In the genomic region with DNA sequence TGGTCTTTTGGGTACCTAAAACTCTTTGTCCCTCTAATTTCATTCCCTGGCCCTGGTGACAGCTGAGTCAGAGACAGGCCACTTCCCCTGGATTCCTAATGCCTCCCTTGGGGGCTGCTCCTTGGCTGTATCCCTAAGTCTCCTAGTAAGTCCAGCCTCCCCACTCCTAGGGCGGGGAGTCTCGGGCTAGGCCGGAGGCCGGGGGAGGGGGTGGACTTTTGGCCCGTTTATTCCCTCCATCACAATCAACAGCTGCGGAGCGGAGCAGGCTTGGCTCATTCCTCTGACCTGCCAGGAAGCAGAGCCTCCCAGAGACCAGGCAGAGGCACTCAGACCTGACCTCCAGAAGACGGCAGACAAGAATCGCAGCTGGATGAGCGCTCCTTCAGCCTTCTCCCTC, we compare ENCODE assay signal across 10 mouse cellular contexts. TPM values are rescaled to one million over a fixed set of nuclear protein-coding genes. Genes with fewer than 3 reads are reported as not detected.
DNase-seq lines count a peak whose midpoint lies in the region; ATAC-seq lines count a peak whose summit lies in the region.
"Had no signal": no experiment of that assay in that cellular context is flagged by ENCODE, and none has a peak within 500 bp of the region (broad histone marks: within the 10 kb centered on the region; RNA-seq: fewer than 3 reads in every experiment).

No protein-coding gene starts in this region.

- H3K4me3 ChIP-seq in heart, embryonic 13.5 days, result no peak overlapping the region
- H3K4me3 ChIP-seq in stomach, embryonic 16.5 days (replicated peaks; ENCODE audit: low read length), result no peak overlapping the region
- H3K4me3 ChIP-seq in hindbrain, embryonic 11.5 days (ENCODE audit: low read depth, low read length), result no peak overlapping the region

- peak overlapping the region; percentile 84 for H3K27ac ChIP-seq in heart, embryonic 13.5 days (replicated peaks)
- peak overlapping the region; percentile 89 for H3K27ac ChIP-seq in stomach, embryonic 16.5 days (ENCODE audit: low read length)
- no peak overlapping the region for H3K27ac ChIP-seq in hindbrain, embryonic 11.5 days (ENCODE audit: low read depth, low read length)
- H3K27ac ChIP-seq: macrophage had no signal

- no peaks in the 10 kb centered on the region for H3K9me3 ChIP-seq in heart, embryonic 13.5 days
- no peaks in the 10 kb centered on the region for H3K9me3 ChIP-seq in stomach, embryonic 16.5 days (replicated peaks; ENCODE audit: control insufficient read depth, low read length)
- no peaks in the 10 kb centered on the region for H3K9me3 ChIP-seq in hindbrain, embryonic 11.5 days (ENCODE audit: control insufficient read depth, low read length)

- peak overlapping the region; percentile 13; the same call in 1 of the 2 replicates for H3K4me2 ChIP-seq in heart, embryonic 13.5 days
- no peak overlapping the region for H3K4me2 ChIP-seq in stomach, embryonic 16.5 days (ENCODE audit: low read depth, low read length)
- no peak overlapping the region for H3K4me2 ChIP-seq in hindbrain, embryonic 11.5 days (replicated peaks; ENCODE audit: low read depth, low read length)

- WGBS in heart, embryonic 13.5 days, result 51% methylated on average over 10 of the region's 10 CpGs
- WGBS in stomach, embryonic 16.5 days, result 40% methylated on average over 10 of the region's 10 CpGs
- 76% methylated on average over 10 of the region's 10 CpGs for WGBS in hindbrain, embryonic 11.5 days

- peaks cover 37% of the 10 kb centered on the region for H3K36me3 ChIP-seq in heart, embryonic 13.5 days
- no peaks in the 10 kb centered on the region for H3K36me3 ChIP-seq in stomach, embryonic 16.5 days (ENCODE audit: control insufficient read depth, insufficient read depth, low read length)
- H3K36me3 ChIP-seq in hindbrain, embryonic 11.5 days (ENCODE audit: control insufficient read depth, insufficient read depth, low read length), result peaks cover 5% of the 10 kb centered on the region; the same call in 1 of the 2 replicates

- no peak overlapping the region for H3K9ac ChIP-seq in heart, embryonic 13.5 days
- H3K9ac ChIP-seq in stomach, embryonic 16.5 days (ENCODE audit: low read length), result 0 out of 2 replicates have a peak overlapping the region, but pooled peaks have one; percentile 36
- H3K9ac ChIP-seq in hindbrain, embryonic 11.5 days (ENCODE audit: low read depth, low read length), result no peak overlapping the region

- H3K27me3 ChIP-seq in heart, embryonic 13.5 days (replicated peaks), result no peaks in the 10 kb centered on the region
- no peaks in the 10 kb centered on the region for H3K27me3 ChIP-seq in stomach, embryonic 16.5 days (ENCODE audit: control insufficient read depth, insufficient read depth, low read length)
- no peaks in the 10 kb centered on the region for H3K27me3 ChIP-seq in hindbrain, embryonic 11.5 days (ENCODE audit: control insufficient read depth, insufficient read depth, low read length)

- no peak for ATAC-seq in heart, embryonic 13.5 days (ENCODE audit: extremely low read depth, insufficient number of reproducible peaks, low FRiP score, low TSS enrichment)
- peak; percentile 31; the same call in 1 of the 2 replicates for ATAC-seq in stomach, embryonic 16.5 days (ENCODE audit: insufficient read depth, low FRiP score)
- no peak for ATAC-seq in hindbrain, embryonic 11.5 days (ENCODE audit: low FRiP score)

- DNase-seq in cerebellum, postnatal 10 days, result peak; percentile 34 to 43
- no peak for DNase-seq in cerebellum, adult 9-11 months
- peak; percentile 93 for DNase-seq in kidney, postnatal 10 days
- DNase-seq in hindbrain, embryonic 11.5 days (ENCODE audit: low spot score), result no peak
- no peak for DNase-seq in embryo, embryonic 10 days (ENCODE audit: low spot score)
- DNase-seq in layer of hippocampus, adult 11-12 months (ENCODE audit: low spot score), result no peak
- DNase-seq: B cell, adult 2 months had no signal

- H3K4me1 ChIP-seq in heart, embryonic 13.5 days, result peaks cover 47% of the 10 kb centered on the region
- peaks cover 26% of the 10 kb centered on the region for H3K4me1 ChIP-seq in stomach, embryonic 16.5 days (ENCODE audit: control insufficient read depth, insufficient read depth, low read length)
- H3K4me1 ChIP-seq in hindbrain, embryonic 11.5 days (replicated peaks; ENCODE audit: control insufficient read depth, insufficient read depth, low read length), result peaks cover 7% of the 10 kb centered on the region

RNA-seq across cellular contexts. Expression of gene Cldn15, which starts 1.2 kb away (rescaled TPM):
- 3.8 and 4.3 TPM in 2 replicates for polyA plus RNA-seq in heart, embryonic 13.5 days (2015; fragmentation: Nextera tagmentation; extraction: Ambion mirVana)
- 10.2 and 11.5 TPM in 2 replicates for polyA plus RNA-seq in stomach, embryonic 16.5 days (2015; fragmentation: Nextera tagmentation; extraction: Ambion mirVana)
- polyA plus RNA-seq in hindbrain, embryonic 11.5 days (2014; fragmentation: Nextera tagmentation; extraction: Ambion mirVana), result 0.32 TPM in 1 of 2 replicates, not detected in the other
- polyA plus RNA-seq: macrophage had no signal

RNA-seq across cellular contexts. Expression of gene Fis1, which starts 14.5 kb away (rescaled TPM):
- polyA plus RNA-seq in heart, embryonic 13.5 days (2015; fragmentation: Nextera tagmentation; extraction: Ambion mirVana), result 249 and 252 TPM in 2 replicates
- polyA plus RNA-seq in stomach, embryonic 16.5 days (2015; fragmentation: Nextera tagmentation; extraction: Ambion mirVana), result 214 and 239 TPM in 2 replicates
- 340 and 348 TPM in 2 replicates for polyA plus RNA-seq in hindbrain, embryonic 11.5 days (2014; fragmentation: Nextera tagmentation; extraction: Ambion mirVana)

RNA-seq across cellular contexts. Expression of gene Plod3, which starts 19.2 kb away (rescaled TPM):
- 43.2 and 45.6 TPM in 2 replicates for polyA plus RNA-seq in heart, embryonic 13.5 days (2015; fragmentation: Nextera tagmentation; extraction: Ambion mirVana)
- polyA plus RNA-seq in stomach, embryonic 16.5 days (2015; fragmentation: Nextera tagmentation; extraction: Ambion mirVana), result 46.1 and 53.7 TPM in 2 replicates
- polyA plus RNA-seq in hindbrain, embryonic 11.5 days (2014; fragmentation: Nextera tagmentation; extraction: Ambion mirVana), result 26.0 and 32.4 TPM in 2 replicates

RNA-seq across cellular contexts. Expression of gene Znhit1, which starts 20.2 kb away (rescaled TPM):
- polyA plus RNA-seq in heart, embryonic 13.5 days (2015; fragmentation: Nextera tagmentation; extraction: Ambion mirVana), result 79.8 and 81.9 TPM in 2 replicates
- 95.3 and 104 TPM in 2 replicates for polyA plus RNA-seq in stomach, embryonic 16.5 days (2015; fragmentation: Nextera tagmentation; extraction: Ambion mirVana)
- 92.8 and 106 TPM in 2 replicates for polyA plus RNA-seq in hindbrain, embryonic 11.5 days (2014; fragmentation: Nextera tagmentation; extraction: Ambion mirVana)

RNA-seq across cellular contexts. Expression of gene Vgf, which starts 58.6 kb away (rescaled TPM):
- polyA plus RNA-seq in heart, embryonic 13.5 days (2015; fragmentation: Nextera tagmentation; extraction: Ambion mirVana), result 0.11 and 0.16 TPM in 2 replicates
- polyA plus RNA-seq in stomach, embryonic 16.5 days (2015; fragmentation: Nextera tagmentation; extraction: Ambion mirVana), result 0.34 and 0.39 TPM in 2 replicates
- polyA plus RNA-seq in hindbrain, embryonic 11.5 days (2014; fragmentation: Nextera tagmentation; extraction: Ambion mirVana), result 0.14 and 1.2 TPM in 2 replicates
- polyA plus RNA-seq: macrophage had no signal

Comparison
In these comparisons a context has a peak if more than half of its experiments do, and no peak if none do; other contexts are left out.
1. DNase-seq: peak in cerebellum, postnatal 10 days (2 of 2) and kidney, postnatal 10 days (single experiment); none in cerebellum, adult 9-11 months (single experiment), hindbrain, embryonic 11.5 days (single experiment), embryo, embryonic 10 days (single experiment) and layer of hippocampus, adult 11-12 months (single experiment).